Mouse (Mus musculus) lung, adult 18-20 months (tissue): ENCODE data around the gene Appl2.

Experiments
- DNase-seq, 2 experiments: peaks; one replicate each; pipeline ENCODE4 v3.0.0; 2022; ENCODE audit warnings: mixed read lengths in 2 of 2

Appl2 gene

GRCm38 (mm10) chr10:83563005-83563404 lies 85.5 kb downstream of the Appl2 start:
- no peak for DNase-seq
